Mouse (Mus musculus) thymus, postnatal 36 days (tissue): ENCODE measurements around the gene Gm13288.
"Not testable (repeated sequence)": the region's sequence is repeated elsewhere in the genome, so short reads cannot be mapped to it uniquely, and the experiment has no call there.

Experiments used
- DNase-seq, 2 experiments: peaks; one replicate each; pipeline ENCODE4 v3.0.0; 2022; ENCODE audit warnings: mixed read lengths in 2 of 2

Gene Gm13288

DNA sequence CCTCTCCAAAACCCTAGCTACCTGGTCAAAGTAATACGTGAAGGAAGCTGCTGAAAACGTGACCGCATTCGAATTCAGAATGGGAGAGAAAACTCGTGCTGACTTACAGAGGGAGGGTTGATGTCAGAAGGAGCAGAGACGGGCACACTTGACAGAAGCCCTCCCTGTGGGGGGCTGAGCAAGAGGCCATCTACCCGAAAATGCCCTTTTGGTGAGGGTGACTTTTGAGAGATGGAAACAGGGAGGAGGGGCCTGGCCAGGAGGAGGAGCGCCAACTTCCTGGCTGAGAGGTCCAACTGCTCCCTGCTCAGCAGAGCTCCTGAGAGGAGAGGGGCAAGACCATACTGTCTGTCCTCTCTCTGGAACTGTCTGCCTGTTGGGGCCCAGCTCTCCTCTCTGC, at the start of gene Gm13288:
Gene Gm13288, plus strand, starts transcription at position 301 of the 400 bp plus-strand sequence.
- not testable (repeated sequence) for DNase-seq

DNA sequence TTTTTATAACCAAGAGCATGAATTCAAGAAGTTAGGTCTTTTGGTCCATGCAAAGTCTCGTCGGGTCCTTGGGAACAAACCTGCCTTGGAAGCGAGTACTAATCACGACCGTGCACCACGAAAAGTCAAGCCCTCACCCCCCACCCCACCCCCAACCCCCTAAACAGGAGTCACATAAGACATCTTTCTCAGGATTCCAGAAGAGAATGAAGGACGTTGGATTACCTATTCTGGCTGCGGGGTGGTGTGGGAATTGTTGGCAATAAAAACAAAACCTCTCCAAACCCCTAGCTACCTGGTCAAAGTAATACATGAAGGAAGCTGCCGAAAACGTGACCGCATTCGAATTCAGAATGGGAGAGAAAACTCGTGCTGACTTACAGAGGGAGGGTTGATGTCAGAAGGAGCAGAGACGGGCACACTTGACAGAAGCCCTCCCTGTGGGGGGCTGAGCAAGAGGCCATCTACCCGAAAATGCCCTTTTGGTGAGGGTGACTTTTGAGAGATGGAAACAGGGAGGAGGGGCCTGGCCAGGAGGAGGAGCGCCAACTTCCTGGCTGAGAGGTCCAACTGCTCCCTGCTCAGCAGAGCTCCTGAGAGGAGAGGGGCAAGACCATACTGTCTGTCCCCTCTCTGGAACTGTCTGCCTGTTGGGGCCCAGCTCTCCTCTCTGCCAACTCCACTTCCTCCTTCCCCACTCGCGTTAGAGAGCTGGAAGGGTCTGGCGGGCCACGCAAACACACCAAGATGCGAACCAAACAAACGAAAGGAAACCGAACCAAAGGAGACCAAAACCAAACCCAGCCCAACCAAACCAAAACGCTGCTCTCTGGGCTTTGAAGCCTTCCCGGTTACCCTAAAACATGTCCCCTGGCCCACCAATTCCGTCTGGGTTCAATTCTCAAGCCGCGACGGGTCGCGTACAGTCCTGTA, 48.5 kb upstream of the Gm13288 start:
- DNase-seq = not testable (repeated sequence)

DNA sequence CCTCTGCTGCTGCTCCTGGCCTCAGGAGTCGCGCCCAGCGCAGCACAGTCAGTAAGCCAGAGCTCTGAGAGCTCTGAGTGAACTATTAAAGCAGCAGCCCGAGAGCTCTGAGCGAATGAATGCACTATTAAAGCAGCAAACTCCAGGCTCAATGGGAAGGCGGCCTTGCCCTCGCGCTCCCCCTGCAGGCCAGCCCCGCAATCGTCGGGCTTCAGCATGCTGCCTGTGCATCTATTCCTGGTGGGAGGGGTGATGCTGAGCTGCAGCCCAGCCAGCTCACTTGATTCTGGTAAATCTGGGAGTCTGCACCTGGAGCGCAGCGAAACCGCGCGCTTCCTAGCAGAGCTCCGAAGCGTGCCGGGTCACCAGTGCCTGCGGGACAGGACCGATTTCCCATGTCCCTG, 47.7 kb upstream of the Gm13288 start:
- DNase-seq = peak; percentile 89

DNA sequence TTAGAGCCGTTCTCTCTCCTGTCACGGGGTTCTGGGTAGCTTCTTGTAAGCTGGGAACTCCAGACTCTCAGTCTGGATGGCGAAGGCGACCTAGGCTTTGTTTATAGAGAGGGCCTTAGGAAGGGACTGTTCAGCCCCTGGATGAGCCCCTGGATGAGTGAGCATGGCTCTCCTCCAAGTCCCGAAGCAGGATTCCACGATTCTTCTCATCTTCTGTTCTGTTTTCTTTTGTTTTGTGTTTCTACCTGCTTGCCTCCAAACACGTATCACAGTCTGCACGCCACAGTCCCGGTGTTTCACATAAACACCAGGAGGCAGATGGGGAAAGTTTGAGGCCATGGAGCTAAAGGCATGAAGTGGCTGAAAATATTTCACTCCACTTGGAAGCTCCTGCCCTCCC, 46.6 kb upstream of the Gm13288 start:
- DNase-seq = not testable (repeated sequence)

DNA sequence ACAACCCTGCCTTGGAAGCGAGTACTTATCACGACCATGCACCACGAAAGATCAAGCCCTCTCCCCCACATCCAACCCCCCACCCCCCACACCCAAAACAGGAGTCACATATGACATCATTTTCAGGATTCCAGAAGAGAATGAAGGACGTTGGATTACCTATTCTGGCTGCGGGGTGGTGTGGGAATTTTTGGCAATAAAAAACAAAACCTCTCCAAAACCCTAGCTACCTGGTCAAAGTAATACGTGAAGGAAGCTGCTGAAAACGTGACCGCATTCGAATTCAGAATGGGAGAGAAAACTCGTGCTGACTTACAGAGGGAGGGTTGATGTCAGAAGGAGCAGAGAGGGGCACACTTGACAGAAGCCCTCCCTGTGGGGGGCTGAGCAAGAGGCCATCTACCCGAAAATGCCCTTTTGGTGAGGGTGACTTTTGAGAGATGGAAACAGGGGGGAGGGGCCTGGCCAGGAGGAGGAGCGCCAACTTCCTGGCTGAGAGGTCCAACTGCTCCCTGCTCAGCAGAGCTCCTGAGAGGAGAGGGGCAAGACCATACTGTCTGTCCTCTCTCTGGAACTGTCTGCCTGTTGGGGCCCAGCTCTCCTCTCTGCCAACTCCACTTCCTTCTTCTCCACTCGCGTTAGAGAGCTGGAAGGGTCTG, 45.6 kb upstream of the Gm13288 start, which contains the start of gene Gm13283:
Gene Gm13283, plus strand, starts transcription at position 510 of the 659 bp plus-strand sequence.
- DNase-seq = peak in 1 of 2 experiments; percentile 43

DNA sequence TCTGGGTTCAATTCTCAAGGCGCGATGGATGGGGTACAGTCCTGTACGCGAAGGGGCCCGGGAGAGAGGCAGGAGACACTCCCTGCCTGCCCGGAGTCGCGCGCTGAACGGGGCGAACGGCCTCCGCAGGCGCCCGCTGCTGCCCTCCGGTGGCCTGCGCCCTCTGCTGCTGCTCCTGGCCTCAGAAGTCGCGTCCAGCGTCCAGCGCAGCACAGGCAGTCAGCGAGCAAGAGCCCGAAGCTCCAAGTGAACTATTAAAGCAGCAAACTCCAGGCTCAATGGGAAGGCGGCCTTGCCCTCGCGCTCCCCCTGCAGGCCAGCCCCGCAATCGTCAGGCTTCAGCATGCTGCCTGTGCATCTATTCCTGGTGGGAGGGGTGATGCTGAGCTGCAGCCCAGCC, 44.9 kb upstream of the Gm13288 start:
- peak; percentile 53 to 54 for DNase-seq

DNA sequence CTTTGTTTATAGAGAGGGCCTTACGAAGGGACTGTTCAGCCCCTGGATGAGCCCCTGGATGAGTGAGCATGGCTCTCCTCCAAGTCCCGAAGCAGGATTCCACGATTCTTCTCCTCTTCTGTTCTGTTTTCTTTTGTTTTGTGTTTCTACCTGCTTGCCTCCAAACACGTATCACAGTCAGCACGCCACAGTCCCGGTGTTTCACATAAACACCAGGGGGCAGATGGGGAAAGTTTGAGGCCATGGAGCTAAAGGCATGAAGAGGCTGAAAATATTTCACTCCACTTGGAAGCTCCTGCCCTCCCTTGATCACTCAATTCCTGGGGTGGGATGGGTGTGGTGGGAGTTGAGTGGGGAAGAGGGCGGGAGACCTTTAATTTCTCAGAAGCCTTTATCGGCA, 43.6 kb upstream of the Gm13288 start:
- peak; percentile 88 for DNase-seq

DNA sequence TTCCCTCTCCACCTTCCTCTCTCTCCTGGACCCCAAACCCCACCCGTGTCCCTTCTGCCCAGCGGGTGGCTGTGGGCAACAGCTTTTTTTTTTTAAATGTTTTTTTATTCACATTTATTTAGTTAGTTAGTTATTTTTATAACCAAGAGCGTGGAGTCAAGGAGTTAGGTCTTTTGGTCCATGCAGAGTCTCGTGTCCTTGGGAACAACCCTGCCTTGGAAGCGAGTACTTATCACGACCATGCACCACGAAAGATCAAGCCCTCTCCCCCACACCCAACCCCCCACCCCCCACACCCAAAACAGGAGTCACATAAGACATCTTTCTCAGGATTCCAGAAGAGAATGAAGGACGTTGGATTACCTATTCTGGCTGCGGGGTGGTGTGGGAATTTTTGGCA, 43.0 kb upstream of the Gm13288 start:
- peak in 1 of 2 experiments; percentile 16 for DNase-seq

DNA sequence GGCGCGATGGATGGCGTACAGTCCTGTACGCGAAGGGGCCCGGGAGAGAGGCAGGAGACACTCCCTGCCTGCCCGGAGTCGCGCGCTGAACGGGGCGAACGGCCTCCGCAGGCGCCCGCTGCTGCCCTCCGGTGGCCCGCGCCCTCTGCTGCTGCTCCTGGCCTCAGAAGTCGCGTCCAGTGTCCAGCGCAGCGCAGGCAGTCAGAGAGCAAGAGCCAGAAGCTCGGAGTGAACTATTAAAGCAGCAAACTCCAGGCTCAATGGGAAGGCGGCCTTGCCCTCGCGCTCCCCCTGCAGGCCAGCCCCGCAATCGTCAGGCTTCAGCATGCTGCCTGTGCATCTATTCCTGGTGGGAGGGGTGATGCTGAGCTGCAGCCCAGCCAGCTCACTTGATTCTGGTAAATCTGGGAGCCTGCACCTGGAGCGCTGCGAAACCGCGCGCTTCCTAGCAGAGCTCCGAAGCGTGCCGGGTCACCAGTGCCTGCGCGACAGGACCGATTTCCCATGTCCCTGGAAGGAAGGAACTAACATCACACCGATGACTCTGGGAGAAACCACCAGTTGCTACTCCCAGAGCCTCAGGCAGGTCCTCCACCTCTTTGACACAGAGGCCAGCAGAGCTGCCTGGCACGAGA, 41.8 kb upstream of the Gm13288 start:
- peak in 1 of 2 experiments; percentile 33 for DNase-seq

DNA sequence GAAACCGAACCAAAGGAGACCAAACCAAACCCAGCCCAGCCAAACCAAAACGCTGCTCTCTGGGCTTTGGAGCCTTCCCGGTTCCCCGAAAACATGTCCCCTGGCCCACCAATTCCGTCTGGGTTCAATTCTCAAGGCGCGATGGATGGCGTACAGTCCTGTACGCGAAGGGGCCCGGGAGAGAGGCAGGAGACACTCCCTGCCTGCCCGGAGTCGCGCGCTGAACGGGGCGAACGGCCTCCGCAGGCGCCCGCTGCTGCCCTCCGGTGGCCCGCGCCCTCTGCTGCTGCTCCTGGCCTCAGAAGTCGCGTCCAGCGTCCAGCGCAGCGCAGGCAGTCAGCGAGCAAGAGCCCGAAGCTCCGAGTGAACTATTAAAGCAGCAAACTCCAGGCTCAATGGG, 31.8 kb upstream of the Gm13288 start, which contains the start of gene Gm13290:
Gene Gm13290, plus strand, starts transcription at position 301 of the 400 bp plus-strand sequence.
- not testable (repeated sequence) for DNase-seq

DNA sequence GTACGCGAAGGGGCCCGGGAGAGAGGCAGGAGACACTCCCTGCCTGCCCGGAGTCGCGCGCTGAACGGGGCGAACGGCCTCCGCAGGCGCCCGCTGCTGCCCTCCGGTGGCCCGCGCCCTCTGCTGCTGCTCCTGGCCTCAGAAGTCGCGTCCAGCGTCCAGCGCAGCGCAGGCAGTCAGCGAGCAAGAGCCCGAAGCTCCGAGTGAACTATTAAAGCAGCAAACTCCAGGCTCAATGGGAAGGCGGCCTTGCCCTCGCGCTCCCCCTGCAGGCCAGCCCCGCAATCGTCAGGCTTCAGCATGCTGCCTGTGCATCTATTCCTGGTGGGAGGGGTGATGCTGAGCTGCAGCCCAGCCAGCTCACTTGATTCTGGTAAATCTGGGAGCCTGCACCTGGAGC, 28.7 kb upstream of the Gm13288 start, which contains the start of gene Gm13289:
Gene Gm13289, plus strand, starts transcription at position 301 of the 400 bp plus-strand sequence.
- not testable (repeated sequence) for DNase-seq

DNA sequence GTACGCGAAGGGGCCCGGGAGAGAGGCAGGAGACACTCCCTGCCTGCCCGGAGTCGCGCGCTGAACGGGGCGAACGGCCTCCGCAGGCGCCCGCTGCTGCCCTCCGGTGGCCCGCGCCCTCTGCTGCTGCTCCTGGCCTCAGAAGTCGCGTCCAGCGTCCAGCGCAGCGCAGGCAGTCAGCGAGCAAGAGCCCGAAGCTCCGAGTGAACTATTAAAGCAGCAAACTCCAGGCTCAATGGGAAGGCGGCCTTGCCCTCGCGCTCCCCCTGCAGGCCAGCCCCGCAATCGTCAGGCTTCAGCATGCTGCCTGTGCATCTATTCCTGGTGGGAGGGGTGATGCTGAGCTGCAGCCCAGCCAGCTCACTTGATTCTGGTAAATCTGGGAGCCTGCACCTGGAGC, 25.8 kb upstream of the Gm13288 start, which contains the start of gene Gm13272:
Gene Gm13272, plus strand, starts transcription at position 301 of the 400 bp plus-strand sequence.
- not testable (repeated sequence) for DNase-seq

DNA sequence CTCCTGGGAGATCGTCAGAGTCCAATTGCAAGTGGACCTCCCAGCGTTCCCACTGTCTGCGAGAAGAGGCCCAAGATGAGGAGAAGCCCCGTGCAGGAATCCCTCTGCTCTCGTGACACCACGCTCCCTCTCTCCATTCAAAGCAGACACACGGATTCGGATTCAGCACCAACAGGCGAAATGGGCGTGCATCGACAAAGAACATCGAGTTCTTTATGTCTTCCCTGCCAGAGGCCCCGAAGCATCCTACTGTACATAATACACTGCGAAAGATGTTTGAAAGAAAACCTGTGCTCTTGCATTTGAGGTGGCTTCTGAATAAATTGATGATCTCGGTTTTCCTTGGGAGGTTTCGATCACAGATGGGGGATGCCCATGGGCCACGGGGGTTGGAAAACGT, 25.0 kb upstream of the Gm13288 start:
- DNase-seq = peak in 1 of 2 experiments; percentile 23

DNA sequence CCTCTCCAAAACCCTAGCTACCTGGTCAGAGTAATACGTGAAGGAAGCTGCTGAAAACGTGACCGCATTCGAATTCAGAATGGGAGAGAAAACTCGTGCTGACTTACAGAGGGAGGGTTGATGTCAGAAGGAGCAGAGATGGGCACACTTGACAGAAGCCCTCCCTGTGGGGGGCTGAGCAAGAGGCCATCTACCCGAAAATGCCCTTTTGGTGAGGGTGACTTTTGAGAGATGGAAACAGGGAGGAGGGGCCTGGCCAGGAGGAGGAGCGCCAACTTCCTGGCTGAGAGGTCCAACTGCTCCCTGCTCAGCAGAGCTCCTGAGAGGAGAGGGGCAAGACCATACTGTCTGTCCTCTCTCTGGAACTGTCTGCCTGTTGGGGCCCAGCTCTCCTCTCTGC, 23.5 kb upstream of the Gm13288 start, which contains the start of gene Ifnz:
Gene Ifnz, plus strand, starts transcription at position 301 of the 400 bp plus-strand sequence.
- not testable (repeated sequence) for DNase-seq

DNA sequence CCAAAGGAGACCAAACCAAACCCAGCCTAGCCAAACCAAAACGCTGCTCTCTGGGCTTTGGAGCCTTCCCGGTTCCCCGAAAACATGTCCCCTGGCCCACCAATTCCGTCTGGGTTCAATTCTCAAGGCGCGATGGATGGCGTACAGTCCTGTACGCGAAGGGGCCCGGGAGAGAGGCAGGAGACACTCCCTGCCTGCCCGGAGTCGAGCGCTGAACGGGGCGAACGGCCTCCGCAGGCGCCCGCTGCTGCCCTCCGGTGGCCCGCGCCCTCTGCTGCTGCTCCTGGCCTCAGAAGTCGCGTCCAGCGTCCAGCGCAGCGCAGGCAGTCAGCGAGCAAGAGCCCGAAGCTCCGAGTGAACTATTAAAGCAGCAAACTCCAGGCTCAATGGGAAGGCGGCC, 23.0 kb upstream of the Gm13288 start:
- not testable (repeated sequence) for DNase-seq

DNA sequence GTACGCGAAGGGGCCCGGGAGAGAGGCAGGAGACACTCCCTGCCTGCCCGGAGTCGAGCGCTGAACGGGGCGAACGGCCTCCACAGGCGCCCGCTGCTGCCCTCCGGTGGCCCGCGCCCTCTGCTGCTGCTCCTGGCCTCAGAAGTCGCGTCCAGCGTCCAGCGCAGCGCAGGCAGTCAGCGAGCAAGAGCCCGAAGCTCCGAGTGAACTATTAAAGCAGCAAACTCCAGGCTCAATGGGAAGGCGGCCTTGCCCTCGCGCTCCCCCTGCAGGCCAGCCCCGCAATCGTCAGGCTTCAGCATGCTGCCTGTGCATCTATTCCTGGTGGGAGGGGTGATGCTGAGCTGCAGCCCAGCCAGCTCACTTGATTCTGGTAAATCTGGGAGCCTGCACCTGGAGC, 19.9 kb upstream of the Gm13288 start, which contains the start of gene Gm13276:
Gene Gm13276, plus strand, starts transcription at position 301 of the 400 bp plus-strand sequence.
- DNase-seq = not testable (repeated sequence)

DNA sequence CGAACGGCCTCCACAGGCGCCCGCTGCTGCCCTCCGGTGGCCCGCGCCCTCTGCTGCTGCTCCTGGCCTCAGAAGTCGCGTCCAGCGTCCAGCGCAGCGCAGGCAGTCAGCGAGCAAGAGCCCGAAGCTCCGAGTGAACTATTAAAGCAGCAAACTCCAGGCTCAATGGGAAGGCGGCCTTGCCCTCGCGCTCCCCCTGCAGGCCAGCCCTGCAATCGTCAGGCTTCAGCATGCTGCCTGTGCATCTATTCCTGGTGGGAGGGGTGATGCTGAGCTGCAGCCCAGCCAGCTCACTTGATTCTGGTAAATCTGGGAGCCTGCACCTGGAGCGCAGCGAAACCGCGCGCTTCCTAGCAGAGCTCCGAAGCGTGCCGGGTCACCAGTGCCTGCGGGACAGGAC, 16.9 kb upstream of the Gm13288 start, which contains the start of gene Gm13277:
Gene Gm13277, plus strand, starts transcription at position 231 of the 400 bp plus-strand sequence.
- DNase-seq = peak; percentile 67 to 75

DNA sequence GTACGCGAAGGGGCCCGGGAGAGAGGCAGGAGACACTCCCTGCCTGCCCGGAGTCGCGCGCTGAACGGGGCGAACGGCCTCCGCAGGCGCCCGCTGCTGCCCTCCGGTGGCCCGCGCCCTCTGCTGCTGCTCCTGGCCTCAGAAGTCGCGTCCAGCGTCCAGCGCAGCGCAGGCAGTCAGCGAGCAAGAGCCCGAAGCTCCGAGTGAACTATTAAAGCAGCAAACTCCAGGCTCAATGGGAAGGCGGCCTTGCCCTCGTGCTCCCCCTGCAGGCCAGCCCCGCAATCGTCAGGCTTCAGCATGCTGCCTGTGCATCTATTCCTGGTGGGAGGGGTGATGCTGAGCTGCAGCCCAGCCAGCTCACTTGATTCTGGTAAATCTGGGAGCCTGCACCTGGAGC, 14.1 kb upstream of the Gm13288 start, which contains the start of gene Gm13278:
Gene Gm13278, plus strand, starts transcription at position 301 of the 400 bp plus-strand sequence.
- not testable (repeated sequence) for DNase-seq

DNA sequence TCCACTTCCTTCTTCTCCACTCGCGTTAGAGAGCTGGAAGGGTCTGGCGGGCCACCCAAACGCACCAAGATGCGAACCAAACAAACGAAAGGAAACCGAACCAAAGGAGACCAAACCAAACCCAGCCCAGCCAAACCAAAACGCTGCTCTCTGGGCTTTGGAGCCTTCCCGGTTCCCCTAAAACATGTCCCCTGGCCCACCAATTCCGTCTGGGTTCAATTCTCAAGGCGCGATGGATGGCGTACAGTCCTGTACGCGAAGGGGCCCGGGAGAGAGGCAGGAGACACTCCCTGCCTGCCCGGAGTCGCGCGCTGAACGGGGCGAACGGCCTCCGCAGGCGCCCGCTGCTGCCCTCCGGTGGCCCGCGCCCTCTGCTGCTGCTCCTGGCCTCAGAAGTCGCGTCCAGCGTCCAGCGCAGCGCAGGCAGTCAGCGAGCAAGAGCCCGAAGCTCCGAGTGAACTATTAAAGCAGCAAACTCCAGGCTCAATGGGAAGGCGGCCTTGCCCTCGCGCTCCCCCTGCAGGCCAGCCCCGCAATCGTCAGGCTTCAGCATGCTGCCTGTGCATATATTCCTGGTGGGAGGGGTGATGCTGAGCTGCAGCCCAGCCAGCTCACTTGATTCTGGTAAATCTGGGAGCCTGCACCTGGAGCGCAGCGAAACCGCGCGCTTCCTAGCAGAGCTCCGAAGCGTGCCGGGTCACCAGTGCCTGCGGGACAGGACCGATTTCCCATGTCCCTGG, 11.2 kb upstream of the Gm13288 start, which contains the start of gene Gm13275:
Gene Gm13275, plus strand, starts transcription at position 552 of the 740 bp plus-strand sequence.
- DNase-seq = peak; percentile 74 to 82

DNA sequence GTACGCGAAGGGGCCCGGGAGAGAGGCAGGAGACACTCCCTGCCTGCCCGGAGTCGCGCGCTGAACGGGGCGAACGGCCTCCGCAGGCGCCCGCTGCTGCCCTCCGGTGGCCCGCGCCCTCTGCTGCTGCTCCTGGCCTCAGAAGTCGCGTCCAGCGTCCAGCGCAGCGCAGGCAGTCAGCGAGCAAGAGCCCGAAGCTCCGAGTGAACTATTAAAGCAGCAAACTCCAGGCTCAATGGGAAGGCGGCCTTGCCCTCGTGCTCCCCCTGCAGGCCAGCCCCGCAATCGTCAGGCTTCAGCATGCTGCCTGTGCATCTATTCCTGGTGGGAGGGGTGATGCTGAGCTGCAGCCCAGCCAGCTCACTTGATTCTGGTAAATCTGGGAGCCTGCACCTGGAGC, 8.2 kb upstream of the Gm13288 start, which contains the start of gene Gm13279:
Gene Gm13279, plus strand, starts transcription at position 301 of the 400 bp plus-strand sequence.
- not testable (repeated sequence) for DNase-seq

DNA sequence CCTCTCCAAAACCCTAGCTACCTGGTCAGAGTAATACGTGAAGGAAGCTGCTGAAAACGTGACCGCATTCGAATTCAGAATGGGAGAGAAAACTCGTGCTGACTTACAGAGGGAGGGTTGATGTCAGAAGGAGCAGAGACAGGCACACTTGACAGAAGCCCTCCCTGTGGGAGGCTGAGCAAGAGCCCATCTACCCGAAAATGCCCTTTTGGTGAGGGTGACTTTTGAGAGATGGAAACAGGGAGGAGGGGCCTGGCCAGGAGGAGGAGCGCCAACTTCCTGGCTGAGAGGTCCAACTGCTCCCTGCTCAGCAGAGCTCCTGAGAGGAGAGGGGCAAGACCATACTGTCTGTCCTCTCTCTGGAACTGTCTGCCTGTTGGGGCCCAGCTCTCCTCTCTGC, 6.0 kb upstream of the Gm13288 start, which contains the start of gene Gm13285:
Gene Gm13285, plus strand, starts transcription at position 301 of the 400 bp plus-strand sequence.
- DNase-seq = not testable (repeated sequence)
